Mouse (Mus musculus): Measurements from ENCODE around the gene Spry2. TPM values are rescaled to one million over a fixed set of nuclear protein-coding genes. Genes with fewer than 3 reads are reported as not detected.

The Spry2 gene
- polyA plus RNA-seq, 1 experiment: 4.5 TPM

GRCm38 (mm10) chr14:105859368-105859767, 37.3 kb downstream of the Spry2 start:
- no peak overlapping the region for H3K4me3 ChIP-seq (ENCODE audit: extremely low read depth, insufficient read depth, insufficient read length)
- 81% methylated on average over 4 of the region's 4 CpGs for WGBS
- H3K36me3 ChIP-seq (ENCODE audit: control insufficient read depth, insufficient read depth, low read length): no peaks in the 10 kb centered on the region
- DNase-seq (ENCODE audit: low read depth in 1 of 2, low spot score in 2 of 2): no peak
- no peaks in the 10 kb centered on the region for H3K4me1 ChIP-seq (ENCODE audit: control insufficient read depth, insufficient read depth, insufficient read length)
- H3K27me3 ChIP-seq (ENCODE audit: control insufficient read depth, insufficient read depth, low read length): no peaks in the 10 kb centered on the region
- no peak overlapping the region for H3K27ac ChIP-seq (ENCODE audit: insufficient read depth, low read length)
- no peak for TF ChIP-seq CTCF (IDR thresholded peaks at IDR 0.05; ENCODE audit: extremely low read depth, insufficient read depth, insufficient read length, insufficient replicate concordance)
- no peak for TF ChIP-seq POLR2A (IDR thresholded peaks at IDR 0.05; ENCODE audit: low read depth, low read length)

- TF ChIP-seq CTCF (IDR thresholded peaks at IDR 0.05; ENCODE audit: extremely low read depth, insufficient read depth, insufficient read length, insufficient replicate concordance) (no peak), POLR2A (IDR thresholded peaks at IDR 0.05; ENCODE audit: low read depth, low read length) (no peak)
- no peak overlapping the region for H3K4me3 ChIP-seq (ENCODE audit: extremely low read depth, insufficient read depth, insufficient read length)
- H3K27ac ChIP-seq (ENCODE audit: insufficient read depth, low read length): no peak overlapping the region
- DNase-seq (ENCODE audit: low read depth in 1 of 2, low spot score in 2 of 2): no peak
- H3K27me3 ChIP-seq (ENCODE audit: control insufficient read depth, insufficient read depth, low read length): no peaks in the 10 kb centered on the region
- no peaks in the 10 kb centered on the region for H3K36me3 ChIP-seq (ENCODE audit: control insufficient read depth, insufficient read depth, low read length)
- 84% methylated on average over 5 of the region's 5 CpGs for WGBS
- H3K4me1 ChIP-seq (ENCODE audit: control insufficient read depth, insufficient read depth, insufficient read length): no peaks in the 10 kb centered on the region
These were observed 37.7 kb downstream of the Spry2 start for GRCm38 (mm10) chr14:105858935-105859334.

- H3K36me3 ChIP-seq (ENCODE audit: control insufficient read depth, insufficient read depth, low read length): no peaks in the 10 kb centered on the region
- H3K27ac ChIP-seq (ENCODE audit: insufficient read depth, low read length): no peak overlapping the region
- no peak for DNase-seq (ENCODE audit: low read depth in 1 of 2, low spot score in 2 of 2)
- no peaks in the 10 kb centered on the region for H3K27me3 ChIP-seq (ENCODE audit: control insufficient read depth, insufficient read depth, low read length)
- 22% methylated on average over 7 of the region's 7 CpGs for WGBS
- H3K4me1 ChIP-seq (ENCODE audit: control insufficient read depth, insufficient read depth, insufficient read length): no peaks in the 10 kb centered on the region; the same call in 1 of the 2 replicates
- no peak overlapping the region for H3K4me3 ChIP-seq (ENCODE audit: extremely low read depth, insufficient read depth, insufficient read length)
- TF ChIP-seq POLR2A (IDR thresholded peaks at IDR 0.05; ENCODE audit: low read depth, low read length) (no peak), CTCF (IDR thresholded peaks at IDR 0.05; ENCODE audit: extremely low read depth, insufficient read depth, insufficient read length, insufficient replicate concordance) (no peak)
These were observed 45.1 kb downstream of the Spry2 start for GRCm38 (mm10) chr14:105851359-105852067.

Other genes starting within 250 kb of the Spry2 start
- gene Trim52, start 209.4 kb upstream of the Spry2 start, polyA plus RNA-seq (2012; rRNA removed): not detected in 2 replicates